Mouse (Mus musculus): ENCODE results near the gene Gpr4.

Gpr4 gene

DNA sequence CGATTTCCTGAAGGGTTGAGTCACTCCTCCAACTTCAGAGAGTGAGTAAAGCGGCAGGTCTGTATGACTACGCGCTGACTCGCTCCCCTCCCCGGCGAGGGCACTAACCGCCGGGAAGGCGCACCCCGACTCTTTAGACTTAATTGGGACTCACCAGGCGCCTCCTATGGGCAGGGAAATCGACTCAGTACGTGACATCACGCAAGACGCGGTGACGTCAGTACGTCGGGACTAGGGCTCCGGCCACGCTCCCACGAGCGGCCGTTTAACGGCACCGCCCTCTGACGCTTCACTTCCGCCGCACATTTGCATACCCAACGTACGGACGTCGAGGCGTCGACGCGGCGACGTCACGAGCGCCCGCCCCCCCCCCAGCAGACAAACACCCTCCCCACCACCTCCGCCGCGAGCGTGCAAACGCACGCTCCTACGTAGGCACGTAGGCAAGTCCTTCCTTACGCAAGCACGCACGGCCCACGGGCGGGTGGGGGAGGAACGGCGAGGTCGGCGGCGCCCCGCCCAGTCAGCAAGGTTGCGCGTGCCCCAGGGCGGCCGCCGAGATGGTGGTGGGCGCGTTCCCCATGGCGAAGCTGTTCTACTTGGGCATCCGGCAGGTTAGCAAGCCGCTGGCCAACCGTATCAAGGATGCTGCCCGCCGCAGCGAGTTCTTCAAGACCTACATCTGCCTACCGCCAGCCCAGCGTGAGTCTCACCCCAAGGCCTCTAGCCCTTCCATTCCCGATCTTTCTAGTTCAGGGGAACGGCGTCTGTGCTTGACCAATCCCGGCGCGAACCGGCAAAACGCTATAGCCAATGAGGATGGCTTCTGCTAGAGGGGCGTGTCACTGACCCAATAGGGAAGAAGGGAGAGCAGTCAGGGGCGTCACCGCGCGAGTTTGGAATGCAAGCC is 15.8 kb downstream of the Gpr4 start, which contains the start of gene Opa3:
Gene Opa3, plus strand, starts transcription at position 452 of the 910 bp plus-strand sequence.
- in situ Hi-C loops (cut with MboI), result no loop called here

DNA sequence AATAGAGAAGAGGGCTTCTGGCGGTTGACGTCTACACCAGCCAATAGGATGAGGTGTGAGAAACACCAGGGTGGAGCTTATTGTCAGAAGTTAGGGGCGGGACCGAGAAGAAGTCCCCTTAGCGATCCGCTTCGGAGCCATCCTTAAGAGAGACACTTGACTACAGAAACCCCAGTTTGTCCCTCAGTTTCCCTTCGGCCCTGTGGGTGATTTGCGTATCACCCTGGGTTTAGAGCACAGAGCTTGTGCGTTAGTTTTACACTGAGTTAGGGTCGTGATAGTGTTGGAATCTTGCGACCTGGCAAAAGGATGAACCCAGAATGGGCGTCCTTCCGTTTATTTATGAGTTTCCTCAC is 16.4 kb downstream of the Gpr4 start:
- in situ Hi-C loops (cut with MboI), result no loop called here

DNA sequence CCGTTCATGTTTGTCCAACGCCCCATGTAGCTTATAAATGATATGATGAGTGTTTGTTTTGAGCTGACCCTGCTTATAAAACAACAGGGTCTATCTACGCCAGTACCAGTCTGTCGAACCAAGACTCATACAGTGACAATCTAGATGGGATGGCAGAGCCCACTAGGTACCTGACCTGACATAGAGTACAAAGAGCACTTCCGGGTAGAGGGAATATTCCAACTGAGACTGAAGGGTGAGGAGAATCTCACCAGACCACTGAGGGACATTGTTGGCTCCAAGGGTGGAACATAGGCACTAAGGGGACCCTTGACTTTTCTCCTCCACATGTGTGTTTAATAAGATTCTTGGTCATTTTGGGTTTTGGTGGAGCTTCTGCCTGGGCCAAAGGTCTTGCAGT is 17.1 kb downstream of the Gpr4 start:
- in situ Hi-C loops (cut with MboI), result no loop called here

DNA sequence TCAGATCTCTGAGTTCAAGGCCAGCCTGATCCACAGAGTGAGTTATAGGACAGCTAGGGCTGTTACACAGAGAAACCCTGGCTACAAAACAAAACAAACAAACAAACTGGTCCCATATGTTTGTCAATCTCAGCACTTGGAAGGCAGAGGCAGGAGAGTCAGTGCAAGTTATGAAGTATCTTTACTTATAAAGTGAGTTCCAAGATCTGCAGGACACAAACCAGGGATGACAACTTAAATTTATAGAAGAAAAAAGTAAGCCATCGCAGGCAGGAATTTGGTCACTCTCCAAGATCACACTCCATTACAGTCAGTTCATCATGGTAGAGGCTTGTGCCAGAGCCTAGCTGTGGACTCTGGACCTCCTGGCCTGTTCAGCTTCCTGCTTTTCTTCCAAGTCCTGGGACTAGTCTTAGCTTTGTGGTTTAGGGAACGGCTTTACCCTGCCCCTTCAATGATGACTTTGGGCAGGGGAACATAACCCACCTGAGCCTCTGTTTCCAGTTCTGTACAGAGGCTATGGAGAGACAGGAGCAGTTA is 17.8 kb downstream of the Gpr4 start:
- in situ Hi-C loops (cut with MboI), result loop anchor here (5.0 kb wide), 1 partner anchor 52 kb away; the partner anchor contains the start of genes Ppm1n and Rtn2

DNA sequence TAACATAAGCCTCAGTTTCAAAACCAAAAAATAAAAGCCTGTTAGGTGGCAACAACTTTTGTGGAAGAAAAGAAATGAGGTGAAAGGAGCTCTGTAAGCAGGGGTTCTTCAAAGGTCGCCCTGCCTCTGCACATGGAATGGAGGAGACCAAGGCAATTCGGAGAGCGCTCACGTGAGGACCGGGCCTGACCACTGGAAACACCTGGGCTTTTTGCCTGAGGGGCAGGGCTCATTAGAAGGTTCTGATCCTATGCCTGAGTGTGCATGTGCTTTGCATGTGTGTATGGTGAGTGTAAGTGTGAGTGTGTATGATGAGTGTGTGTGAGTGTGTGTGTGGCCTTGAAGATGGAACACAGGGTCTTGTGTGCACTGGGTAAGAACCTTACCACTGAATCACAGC is 18.6 kb downstream of the Gpr4 start:
- in situ Hi-C loops (cut with MboI), result loop anchor here (5.0 kb wide), 1 partner anchor 51 kb away; the partner anchor contains the start of genes Ppm1n and Rtn2

DNA sequence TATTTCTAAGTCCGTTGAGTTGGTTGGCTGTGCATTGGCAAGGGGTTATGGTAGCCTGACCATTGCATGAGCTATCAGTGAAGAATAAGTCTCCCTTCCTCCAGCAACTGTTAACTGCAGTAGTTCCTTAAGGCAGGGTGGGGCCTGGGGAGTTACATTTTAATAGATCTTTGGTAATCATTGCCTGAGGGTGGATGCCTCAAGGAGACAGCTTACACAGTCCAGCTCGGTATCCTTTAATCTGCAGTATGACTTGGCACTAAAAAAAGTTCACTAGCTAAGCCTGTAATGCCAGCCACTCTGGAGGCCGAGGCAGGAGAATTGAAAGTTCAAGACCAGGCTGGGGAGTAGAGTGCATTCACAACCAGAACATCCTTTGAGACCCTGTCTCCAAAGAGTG is 19.5 kb downstream of the Gpr4 start:
- in situ Hi-C loops (cut with MboI), result loop anchor here (5.0 kb wide), 1 partner anchor 50 kb away; the partner anchor contains the start of genes Ppm1n and Rtn2

DNA sequence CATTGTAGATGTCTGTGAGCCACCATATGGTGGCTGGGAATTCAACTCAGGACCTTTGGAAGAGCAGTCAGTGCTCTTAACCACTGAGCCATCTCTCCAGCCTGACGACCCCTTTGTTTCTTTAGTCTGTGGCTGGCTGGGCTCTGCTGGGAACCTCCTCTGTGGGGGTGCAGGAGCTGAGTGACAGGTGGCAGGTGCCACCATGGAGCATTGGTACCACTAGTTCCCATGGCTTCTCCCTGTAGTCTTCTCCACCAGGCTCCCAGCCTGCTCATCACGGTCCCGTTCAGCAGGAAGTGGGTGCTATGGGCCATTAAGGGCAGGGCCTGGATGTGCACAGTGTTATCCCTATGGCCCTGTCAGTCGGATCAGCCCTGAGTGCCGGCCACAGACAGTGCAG is 22.3 kb downstream of the Gpr4 start:
- in situ Hi-C loops (cut with MboI), result loop anchor here (5.0 kb wide), 1 partner anchor 48 kb away; the partner anchor contains the start of genes Ppm1n and Rtn2

DNA sequence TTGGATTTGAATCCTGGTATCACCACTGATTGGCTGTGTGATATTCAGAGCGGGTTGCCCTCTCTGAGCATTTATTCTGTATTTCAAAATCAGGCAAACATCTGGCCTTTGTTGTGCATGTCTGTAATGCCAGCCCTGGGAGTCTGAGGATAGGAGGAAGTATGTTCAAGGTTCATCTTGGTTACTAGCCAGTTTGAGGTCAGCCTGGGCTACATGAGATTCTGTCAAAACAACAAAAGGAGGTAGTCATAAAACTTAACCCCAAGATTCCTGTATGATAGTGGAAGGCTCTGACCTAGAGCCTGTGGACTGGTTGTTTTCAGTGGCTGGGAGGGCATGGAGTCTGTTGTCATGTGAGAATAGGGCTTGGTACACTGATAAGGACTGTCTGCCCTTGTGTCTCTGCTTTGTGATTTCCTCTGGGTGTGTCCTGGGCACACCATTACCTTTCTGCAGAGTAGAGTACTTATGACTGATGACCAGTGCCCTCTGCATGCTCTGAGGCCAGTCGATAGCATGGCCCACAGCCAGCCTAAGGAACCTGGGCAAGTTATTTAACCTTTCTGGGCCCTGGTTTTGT is 22.8 kb downstream of the Gpr4 start:
- in situ Hi-C loops (cut with MboI), result no loop called here

DNA sequence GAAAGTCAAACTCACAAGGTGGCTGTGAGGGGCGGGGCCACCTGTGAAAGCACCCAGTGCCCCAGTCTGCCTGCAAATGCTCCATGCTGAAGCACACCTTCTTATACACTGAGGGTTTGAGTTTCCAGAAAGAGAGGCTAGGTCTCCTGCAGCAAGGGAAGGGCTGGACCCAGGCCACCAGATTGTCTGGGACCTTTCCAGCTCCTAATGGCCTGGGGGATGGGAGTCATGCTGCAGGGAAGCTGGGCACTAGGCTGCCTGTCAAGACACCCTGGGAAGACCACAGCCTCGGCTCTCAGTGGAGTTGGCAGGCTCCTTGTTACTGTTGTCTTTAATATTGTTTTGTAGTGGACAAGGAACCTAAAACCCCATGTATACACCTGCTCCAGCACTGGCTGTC is 24.1 kb downstream of the Gpr4 start:
- in situ Hi-C loops (cut with MboI), result no loop called here

DNA sequence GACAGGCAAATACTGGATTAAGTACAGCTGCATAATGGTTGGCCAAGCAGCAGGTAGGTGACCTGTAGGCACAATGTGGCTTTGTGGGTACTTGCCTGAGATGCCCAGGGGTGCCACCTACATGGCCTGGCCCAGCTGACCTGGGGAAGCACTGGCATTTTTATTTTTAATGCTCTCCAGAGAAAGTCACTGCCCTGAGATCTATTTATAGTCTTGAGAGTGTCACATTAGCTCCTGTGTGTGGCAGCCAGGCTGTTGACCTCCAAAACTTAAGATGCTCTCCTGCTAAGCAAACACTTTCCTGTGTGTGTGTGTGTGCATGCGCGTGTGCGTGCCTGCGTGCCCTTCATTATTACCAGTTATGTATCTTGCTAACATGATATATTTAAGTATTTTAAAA is 26.0 kb downstream of the Gpr4 start:
- in situ Hi-C loops (cut with MboI), result no loop called here

DNA sequence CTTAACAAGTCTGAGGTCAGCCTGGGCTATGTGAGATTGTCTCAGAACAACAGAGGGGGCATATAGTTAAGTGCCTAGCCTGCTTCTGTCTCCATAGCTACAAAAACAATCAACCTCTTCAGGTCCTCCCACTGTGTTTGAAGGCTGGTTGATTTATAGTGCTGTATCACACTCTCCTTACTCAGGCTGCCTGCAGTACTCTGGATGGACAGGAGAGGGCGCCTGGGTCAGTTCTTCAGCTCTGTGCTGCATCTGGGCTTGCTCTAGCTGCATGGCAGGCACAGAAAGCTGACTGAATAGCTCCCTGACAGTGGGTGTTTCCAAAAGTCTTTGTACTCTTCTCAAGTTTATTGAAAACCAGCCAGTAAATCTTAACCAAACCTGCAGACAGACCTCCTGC is 27.1 kb downstream of the Gpr4 start:
- in situ Hi-C loops (cut with MboI), result no loop called here

DNA sequence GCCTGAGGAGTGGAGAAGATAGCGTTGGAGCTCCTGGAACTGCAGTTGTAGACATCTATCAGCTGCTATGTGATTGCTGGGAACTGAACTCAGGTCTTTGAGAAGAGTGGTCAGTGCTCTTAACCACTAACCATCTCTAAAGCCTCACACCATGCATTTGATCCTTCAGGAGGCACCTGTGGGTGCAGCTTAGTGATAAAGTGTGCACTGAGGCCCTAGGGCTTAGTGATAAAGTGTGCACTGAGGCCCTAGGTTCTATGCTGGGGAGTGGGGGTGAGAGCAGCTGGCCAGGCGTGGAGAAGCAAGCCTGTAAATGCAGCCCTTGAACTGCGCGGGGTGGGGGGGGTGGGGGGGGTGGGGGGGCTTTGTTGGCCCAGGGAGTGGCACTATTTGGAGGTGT is 27.6 kb downstream of the Gpr4 start:
- in situ Hi-C loops (cut with MboI), result no loop called here

DNA sequence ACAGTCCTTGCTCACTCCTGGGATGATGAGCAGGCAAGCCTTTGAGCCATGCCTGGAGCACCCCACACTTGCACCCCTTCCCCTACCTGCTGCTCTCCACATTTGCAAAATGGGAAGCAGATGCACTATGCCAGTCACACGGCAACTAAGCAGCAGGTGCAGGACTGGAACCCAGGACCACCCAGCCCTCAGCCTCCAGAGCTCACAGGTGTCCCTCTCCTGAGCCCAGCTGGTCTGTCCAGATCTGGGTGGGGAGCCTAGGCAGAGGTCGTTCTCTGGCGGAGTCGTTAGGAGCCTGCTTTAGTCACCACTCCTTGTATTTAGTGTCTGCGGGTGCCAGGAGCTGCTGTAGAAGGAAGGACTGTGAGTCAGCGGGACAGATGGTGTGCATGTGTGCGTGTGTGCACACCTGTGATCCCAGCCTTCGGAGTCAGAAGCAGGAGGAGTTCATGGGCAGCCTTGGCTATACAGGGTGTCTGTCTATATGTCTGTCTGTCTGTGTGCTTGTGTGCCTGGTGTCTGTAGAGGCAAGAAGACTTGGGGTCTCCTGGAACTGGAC is 28.6 kb downstream of the Gpr4 start:
- in situ Hi-C loops (cut with MboI), result no loop called here

DNA sequence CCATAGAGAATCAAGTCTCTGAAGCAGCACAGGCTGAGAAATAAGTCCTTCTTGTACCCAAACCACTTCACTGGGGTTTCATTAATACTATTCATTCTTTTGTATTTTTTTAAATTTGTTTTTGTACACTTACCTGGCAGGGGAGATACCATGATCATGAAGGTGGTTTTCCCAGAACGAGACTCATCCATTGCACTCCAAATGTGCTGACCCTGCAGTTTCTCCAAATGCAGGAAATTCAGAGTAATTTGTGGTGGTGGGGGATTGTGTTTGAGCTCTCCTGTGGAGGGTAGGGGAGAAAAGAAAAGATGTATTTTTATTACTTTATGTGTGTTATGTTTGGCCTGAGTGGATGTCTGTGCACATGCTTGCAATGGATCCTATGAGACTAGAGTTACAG is 29.7 kb downstream of the Gpr4 start:
- in situ Hi-C loops (cut with MboI), result no loop called here

DNA sequence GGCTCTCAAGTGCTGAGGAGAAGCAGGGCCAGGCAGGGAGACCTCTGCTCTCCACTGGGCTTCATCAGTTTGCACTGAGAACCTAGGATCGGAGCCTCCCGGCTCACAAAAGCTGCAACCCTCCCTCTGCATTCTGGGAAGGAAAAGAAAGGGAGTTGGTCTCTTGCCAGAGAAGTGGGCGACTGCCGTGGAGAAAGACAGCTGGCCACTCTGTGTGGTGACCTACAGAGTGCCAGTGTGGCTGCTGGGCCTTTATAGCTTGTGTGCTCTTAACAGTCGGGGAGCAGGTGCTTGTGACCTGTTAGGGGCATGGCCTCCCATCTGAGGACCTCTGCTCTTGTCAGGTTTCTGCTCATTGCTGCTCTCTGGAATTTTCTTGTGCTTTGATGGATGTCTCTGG is 31.5 kb downstream of the Gpr4 start:
- in situ Hi-C loops (cut with MboI), result no loop called here

DNA sequence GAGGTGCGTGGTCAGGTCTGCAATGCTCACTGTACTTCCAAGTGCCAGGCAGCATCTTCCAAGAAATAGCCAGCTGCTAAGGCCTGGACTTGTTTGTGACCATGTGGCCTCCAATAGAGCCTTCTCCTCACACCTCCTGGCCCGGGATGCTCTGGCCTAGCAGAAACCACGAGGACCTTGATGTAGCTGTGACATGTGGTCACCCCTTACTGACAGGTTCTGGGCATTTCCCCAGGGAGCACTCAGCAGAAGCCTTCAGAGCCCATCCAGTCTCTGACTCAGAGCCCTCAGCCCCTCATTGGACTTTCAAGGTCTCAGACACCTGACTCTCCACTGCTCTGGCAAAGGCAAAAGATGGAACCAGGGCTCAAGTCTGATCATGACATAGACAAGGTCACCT is 32.7 kb downstream of the Gpr4 start:
- in situ Hi-C loops (cut with MboI), result no loop called here

DNA sequence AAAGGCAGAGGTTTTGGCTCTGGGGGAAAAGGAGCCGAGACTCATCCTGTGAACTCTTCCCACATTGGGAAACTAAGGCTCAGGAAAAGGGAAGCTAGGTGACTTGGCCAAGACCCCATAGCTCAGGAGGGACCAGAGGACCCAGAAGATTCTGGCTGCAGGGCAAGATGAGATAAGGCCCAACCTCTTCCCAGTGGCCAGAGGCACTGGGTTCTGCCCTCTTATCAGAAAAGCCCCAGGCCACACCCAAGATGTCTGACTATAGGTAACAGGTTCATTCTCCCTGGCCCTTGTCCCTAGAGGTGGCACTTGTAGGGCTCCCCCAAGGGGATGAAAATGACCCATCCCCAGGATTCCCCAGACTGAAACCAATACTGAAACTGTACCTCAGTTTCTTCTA is 34.5 kb downstream of the Gpr4 start:
- in situ Hi-C loops (cut with MboI), result no loop called here

DNA sequence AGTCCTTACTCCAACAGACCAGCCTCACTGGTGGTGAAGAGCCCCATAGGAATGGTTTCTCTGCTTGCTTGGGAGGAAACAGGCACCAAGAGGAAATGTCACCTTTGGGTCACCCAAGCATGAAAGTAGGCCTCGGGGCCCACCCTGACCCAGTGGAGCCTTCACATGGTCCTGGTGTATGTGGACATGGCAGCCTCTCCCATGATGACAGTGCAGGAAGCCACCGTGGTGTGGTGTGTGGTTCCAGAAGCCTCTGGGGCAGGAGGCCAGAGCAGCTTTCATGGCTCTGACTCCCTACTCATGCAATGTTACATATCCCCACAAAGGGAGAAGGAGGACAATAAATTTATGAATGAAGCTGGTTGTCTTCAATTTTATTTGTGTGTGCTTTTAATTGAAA is 35.2 kb downstream of the Gpr4 start:
- in situ Hi-C loops (cut with MboI), result no loop called here

DNA sequence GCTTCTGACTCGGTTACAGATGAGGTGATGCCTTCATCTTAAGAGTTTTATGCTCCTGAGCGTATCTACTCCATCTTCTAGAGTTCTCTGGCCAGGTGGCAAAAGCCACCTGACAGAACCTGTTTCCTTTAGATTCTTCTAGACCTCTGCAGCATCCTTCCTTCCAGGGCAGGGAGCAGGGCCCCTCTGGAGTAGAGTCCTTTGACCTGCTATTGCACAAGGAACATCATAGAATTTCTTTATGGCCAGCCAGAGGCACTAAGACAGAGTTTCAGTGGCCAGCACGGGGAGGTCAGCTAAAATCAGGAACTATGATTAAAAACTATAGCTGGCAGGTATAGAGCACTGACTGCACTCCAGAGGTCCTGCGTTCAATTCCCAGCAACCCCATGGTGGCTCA is 39.7 kb downstream of the Gpr4 start:
- in situ Hi-C loops (cut with MboI), result no loop called here

DNA sequence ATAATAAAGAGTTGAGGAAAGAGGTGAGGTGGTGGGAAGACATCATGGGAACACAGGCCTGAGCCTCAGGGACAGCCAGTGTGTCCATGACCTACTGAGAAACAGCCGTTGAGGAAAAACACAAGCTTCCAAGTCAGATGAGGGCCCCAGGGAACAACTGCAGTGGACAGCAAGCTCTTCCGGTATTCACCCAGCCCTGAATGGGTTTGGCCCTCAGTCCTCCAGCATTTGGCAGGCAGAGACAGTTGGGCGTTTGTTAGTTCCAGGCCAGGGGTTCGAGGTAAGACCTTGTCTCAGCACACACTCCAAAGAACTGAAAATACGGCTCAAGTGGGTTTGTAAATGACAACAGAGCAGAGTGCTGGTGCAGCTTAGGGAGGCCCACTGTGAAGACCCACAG is 41.1 kb downstream of the Gpr4 start:
- in situ Hi-C loops (cut with MboI), result no loop called here

DNA sequence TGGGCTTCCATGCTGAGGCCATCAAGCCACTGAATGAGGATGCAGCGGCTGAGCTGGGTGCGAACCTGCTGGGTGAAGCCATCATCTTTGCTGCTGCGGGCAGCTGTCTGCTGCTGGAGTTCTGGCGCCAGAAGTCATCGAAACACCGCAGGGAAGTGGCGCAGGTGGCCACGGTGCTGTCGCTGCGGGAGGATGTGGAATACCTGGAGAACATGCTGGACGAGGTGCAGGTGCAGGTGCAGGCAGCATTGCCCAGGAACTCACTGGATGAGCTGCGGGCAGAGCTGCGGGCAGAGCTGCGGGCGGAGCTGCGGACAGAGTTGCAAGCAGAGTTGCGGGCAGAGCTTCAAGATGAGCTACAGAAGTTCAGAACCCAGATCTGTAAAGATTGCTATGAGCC is 43.1 kb downstream of the Gpr4 start:
- in situ Hi-C loops (cut with MboI), result no loop called here

DNA sequence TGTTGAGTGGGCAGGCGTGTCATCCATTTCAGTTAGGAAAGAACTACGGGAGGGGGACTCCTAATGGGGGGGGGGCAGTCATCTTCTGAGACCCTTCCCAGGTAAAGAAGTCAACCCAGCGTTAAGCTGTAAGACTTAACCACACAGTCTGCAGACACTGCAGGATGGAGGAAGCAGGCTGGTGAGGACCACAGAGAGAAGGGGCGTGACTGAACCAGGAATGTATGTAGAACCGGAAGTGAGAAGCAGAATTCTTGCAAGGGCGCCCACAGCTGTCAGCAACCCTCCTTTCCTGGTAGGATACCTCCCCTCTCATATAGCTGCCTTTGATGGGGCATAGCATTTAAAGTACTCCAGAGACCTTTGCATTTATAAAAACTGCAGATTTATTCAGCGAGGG is 44.2 kb downstream of the Gpr4 start:
- in situ Hi-C loops (cut with MboI), result no loop called here
